Mouse (Mus musculus) urinary bladder, adult 2 months (tissue): ENCODE data around the gene Nkd1. TPM values are rescaled to one million over a fixed set of nuclear protein-coding genes. Genes with fewer than 3 reads are reported as not detected.
A peak's percentile ranks its signal among the peaks of the same experiment; 100 is the strongest.

Experiments used
- DNase-seq: peaks from one replicate; pipeline ENCODE4 v3.0.0; 2022; ENCODE audit warnings: low spot score
- polyA plus RNA-seq: library from polyadenylated mRNA; depleted of rRNA; stranded (reverse); fragments of >200 nt; gene quantifications from 2 replicates; pipeline ENCODE4 v1.2.3, GENCODE M21; 2012

Nkd1 gene
- polyA plus RNA-seq, 1 experiment = 65.2 TPM

GRCm38 (mm10) chr8:88610271-88610670 is 89.1 kb downstream of the Nkd1 start:
- no peak for DNase-seq

GRCm38 (mm10) chr8:88614981-88615380 is 93.8 kb downstream of the Nkd1 start:
- no peak for DNase-seq

GRCm38 (mm10) chr8:88618612-88619011 is 97.5 kb downstream of the Nkd1 start:
- DNase-seq = no peak

- no peak for DNase-seq
Observed at GRCm38 (mm10) chr8:88619513-88619912, 98.4 kb downstream of the Nkd1 start.

GRCm38 (mm10) chr8:88620931-88621330 is 99.8 kb downstream of the Nkd1 start:
- no peak for DNase-seq

- DNase-seq = peak; percentile 41
Observed at GRCm38 (mm10) chr8:88621408-88621807, 100.3 kb downstream of the Nkd1 start.

- DNase-seq = no peak
Observed at GRCm38 (mm10) chr8:88623351-88623750, 102.2 kb downstream of the Nkd1 start.

- no peak for DNase-seq
Observed at GRCm38 (mm10) chr8:88624276-88624675, 103.1 kb downstream of the Nkd1 start.

DNA sequence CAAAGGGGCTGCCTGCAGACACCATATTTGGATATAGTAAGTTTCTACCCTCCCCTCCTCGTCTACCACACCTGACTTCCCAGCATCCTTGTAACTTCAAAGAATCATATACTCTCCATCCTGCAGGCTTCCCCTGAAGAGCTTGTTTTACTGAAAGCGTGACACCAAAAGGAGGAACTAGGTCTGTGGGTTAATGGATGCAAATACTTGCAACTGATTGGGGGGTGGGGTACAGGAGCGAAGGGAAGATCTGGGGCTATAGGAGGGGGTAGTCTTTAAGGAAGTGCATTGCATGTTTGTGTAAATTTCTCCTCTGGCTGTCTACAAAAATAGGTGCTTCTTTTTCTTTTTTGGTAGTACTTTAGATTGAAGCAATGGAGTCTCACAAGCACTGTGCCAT is 105.3 kb downstream of the Nkd1 start:
- no peak for DNase-seq

- no peak for DNase-seq
Observed at GRCm38 (mm10) chr8:88626940-88627264, 105.7 kb downstream of the Nkd1 start.

- DNase-seq = peak; percentile 53
Observed at GRCm38 (mm10) chr8:88627265-88627991, 106.3 kb downstream of the Nkd1 start.

- DNase-seq = no peak
Observed at GRCm38 (mm10) chr8:88628001-88628774, 107.0 kb downstream of the Nkd1 start.

DNA sequence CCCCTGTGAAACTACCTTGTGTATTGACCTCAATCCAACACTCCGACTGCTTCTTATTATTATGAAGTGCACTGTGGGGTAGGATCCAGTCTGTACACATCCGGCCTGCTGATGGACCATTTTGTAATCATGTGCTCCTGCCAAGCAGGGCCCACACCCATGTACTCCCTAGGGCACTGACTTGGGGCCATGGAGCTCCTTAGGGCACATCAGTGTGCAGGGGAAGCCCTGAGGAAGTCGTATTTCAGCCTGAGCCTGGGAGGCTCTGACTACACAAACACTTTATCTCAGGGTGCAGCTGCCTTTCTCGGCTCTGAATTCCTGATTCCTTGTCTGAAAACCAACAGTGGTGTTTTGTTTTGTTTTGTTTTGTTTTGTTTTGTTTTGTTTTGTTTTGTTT is 109.1 kb downstream of the Nkd1 start:
- DNase-seq = no peak

- DNase-seq = no peak
Observed at GRCm38 (mm10) chr8:88631081-88631480, 109.9 kb downstream of the Nkd1 start.

GRCm38 (mm10) chr8:88633343-88633765 is 112.2 kb downstream of the Nkd1 start:
- DNase-seq = no peak

GRCm38 (mm10) chr8:88635474-88636397 is 114.6 kb downstream of the Nkd1 start, which contains the start of gene Snx20:
Gene Snx20 (minus strand): TSS chr8:88636128.
- DNase-seq = no peak

DNA sequence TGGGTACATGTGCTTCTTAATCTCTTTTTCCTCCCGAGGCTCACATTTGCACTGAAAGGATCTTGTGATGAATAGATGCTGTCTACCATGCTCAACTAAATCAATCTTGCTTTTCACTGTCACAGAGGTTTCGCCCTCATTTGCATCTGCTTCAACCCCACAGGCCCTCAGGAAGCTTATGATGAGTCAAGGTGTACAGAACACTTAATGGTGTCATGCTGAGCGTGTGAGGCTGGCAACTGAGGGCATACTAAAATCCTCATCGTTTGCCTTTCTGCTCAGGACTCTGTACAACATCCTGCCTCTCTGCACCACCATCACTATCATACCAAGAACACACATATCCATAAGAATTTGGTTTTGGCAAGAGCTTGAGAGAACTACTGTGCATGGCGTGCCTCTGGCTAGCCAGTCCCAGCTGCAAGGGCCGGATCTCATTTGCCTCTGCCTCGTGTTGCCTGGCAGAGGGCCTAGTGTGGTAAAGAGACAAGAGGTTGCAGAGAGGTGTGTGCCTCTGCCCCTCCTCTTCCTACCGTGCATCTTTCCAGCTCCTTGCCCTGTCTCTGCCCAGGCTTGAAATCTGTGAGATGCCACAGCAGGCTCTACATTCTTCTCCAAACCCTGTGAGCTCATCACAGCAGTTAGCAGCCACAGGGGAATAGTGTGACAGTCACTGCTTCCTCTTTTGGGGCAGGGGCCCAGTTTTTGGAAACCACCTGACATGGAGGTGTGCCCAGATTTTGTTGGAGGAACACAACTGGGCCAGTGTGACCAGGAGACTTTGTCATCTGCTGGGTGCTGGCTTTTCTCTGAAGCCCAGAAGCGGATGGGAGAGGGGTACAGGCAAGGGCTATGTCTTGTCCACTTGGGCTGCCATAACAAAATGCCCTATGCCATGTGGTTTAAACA is 116.2 kb downstream of the Nkd1 start:
- DNase-seq = no peak

DNA sequence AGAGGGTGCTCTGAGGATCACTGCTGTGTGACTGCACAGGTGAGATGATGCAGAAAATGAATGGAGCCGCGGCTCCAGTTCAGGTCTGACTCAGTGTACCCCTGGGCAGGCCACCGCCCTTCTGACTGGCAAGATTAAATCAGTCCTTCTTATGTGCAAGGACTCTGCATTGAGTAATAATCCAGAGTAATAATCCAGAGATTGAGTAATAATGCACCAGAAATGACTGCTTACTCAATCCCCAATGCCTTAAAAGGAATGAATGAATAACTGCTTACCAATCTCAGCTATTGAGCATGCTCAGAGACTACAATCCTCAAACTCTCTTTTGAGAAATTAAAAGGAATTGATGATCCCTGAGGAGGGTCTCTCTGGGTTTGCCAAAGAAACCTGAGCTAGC is 117.8 kb downstream of the Nkd1 start:
- no peak for DNase-seq

- DNase-seq = no peak
Observed at GRCm38 (mm10) chr8:88642734-88643564, 121.8 kb downstream of the Nkd1 start.
